Mouse (Mus musculus) stomach, embryonic 16.5 days (tissue): ENCODE data around the gene Coq10b. TPM values are rescaled to one million over a fixed set of nuclear protein-coding genes. Genes with fewer than 3 reads are reported as not detected.

Source experiments
- ATAC-seq: fragments of 200-750 bp; cut with Nextera tagmentation; 2 replicates; pipeline ENCODE4 v1.8.0; 2017; ENCODE audit warnings: moderate number of reproducible peaks, moderate TSS enrichment; ENCODE audit not compliant: insufficient read depth, low FRiP score
- H3K27ac ChIP-seq: fragments of 300-500 bp; sonication (generic); 2 replicates; pipeline ENCODE4 v1.5.1; 2014; ENCODE audit warnings: low read length
- H3K27me3 ChIP-seq: fragments of 300-500 bp; sonication (generic); 2 replicates; pipeline ENCODE4 v1.6.1; 2014; ENCODE audit warnings: low read length, control low read depth, mixed read lengths; ENCODE audit not compliant: control insufficient read depth, insufficient read depth
- H3K36me3 ChIP-seq: fragments of 300-500 bp; sonication (generic); 2 replicates; pipeline ENCODE4 v1.6.1; 2014; ENCODE audit warnings: low read length; ENCODE audit not compliant: control insufficient read depth, insufficient read depth
- H3K4me1 ChIP-seq: fragments of 300-500 bp; sonication (generic); 2 replicates; pipeline ENCODE4 v1.6.1; 2014; ENCODE audit warnings: low read length, control low read depth, mixed read lengths; ENCODE audit not compliant: control insufficient read depth, insufficient read depth
- H3K4me2 ChIP-seq: fragments of 300-500 bp; sonication (generic); 2 replicates; pipeline ENCODE4 v1.6.1; 2014; ENCODE audit warnings: low read depth, low read length, mixed read lengths
- H3K4me3 ChIP-seq: fragments of 300-500 bp; sonication (generic); replicated peaks from 2 replicates; pipeline ENCODE4 v1.5.1; 2014; ENCODE audit warnings: mild to moderate bottlenecking, low read length
- H3K9ac ChIP-seq: fragments of 300-500 bp; sonication (generic); 2 replicates; pipeline ENCODE4 v1.6.1; 2014; ENCODE audit warnings: low read length
- H3K9me3 ChIP-seq: fragments of 300-500 bp; sonication (generic); replicated peaks from 2 replicates; pipeline ENCODE4 v1.6.1; 2016; ENCODE audit warnings: low read length, control low read depth; ENCODE audit not compliant: control insufficient read depth
- WGBS: fragments of 180-500 bp; shearing (Covaris S2); extraction: QIAGEN DNeasy Blood & Tissue Kit; methylation state at CpG from one replicate; pipeline ENCODE4 v1.1.7; 2014; 5-methylcytosine and 5-hydroxymethylcytosine counted together
- polyA plus RNA-seq: library from polyadenylated mRNA; unstranded; fragments of >200 nt; fragmentation: Nextera tagmentation; extraction: Ambion mirVana; gene quantifications from 2 replicates; pipeline ENCODE4 v1.2.1, GENCODE M21; 2015

Gene Coq10b
- polyA plus RNA-seq, 1 experiment from 2014 or later: 22.0 TPM

DNA sequence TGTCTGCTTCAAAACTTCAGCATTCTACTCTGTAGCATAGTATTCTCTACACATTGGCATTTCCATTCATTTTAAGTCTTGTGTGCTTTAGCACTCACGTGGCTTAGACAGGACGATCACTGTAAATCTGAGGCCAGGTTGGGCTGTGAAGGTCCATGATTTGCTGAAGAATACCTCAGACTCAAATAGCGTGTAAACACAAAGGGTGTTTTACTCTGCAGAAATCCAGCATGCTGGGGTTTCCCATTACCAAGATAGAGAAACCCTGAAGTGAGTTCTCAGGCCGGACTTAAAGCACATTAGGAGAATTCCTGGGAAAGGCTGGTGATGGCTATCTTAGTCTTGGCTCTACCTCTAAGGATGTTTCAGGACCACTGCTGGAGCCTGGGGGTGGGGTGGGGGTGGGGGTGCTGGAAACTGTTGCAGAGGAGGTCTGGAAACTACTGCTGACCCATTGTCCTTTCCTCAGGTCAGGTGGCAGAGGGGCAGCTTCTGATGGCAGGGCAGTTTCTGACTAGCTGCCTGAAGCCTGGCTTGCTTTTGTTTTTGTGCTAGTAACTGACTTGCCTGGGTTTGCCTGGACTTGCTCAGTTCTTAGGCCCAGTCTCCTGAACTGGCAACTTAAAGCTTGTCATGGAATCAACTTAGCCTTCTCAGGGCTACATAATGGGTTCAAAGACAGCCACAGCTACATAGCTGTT lies 56.6 kb downstream of the Coq10b start:
- Histone ChIP-seq H3K27ac (no peak overlapping the region; the same call in 1 of the 2 replicates), H3K4me2 (no peak overlapping the region), H3K36me3 (no peaks in the 10 kb centered on the region), H3K9ac (no peak overlapping the region), H3K9me3 (peaks cover 5% of the 10 kb centered on the region; the same call in 1 of the 2 replicates), H3K4me3 (no peak overlapping the region), H3K4me1 (0 out of 2 replicates have a peak, but pooled peaks cover 6% of the 10 kb centered on the region), H3K27me3 (no peaks in the 10 kb centered on the region)
- whole genome bisulfite sequencing: 82% methylated on average over 4 of the region's 4 CpGs
- no peak for ATAC-seq

Other genes starting within 250 kb of the Coq10b start
- 13.8 and 14.5 TPM in 2 replicates for gene Ankrd44, start 126.4 kb upstream of the Coq10b start, polyA plus RNA-seq
- 263 and 270 TPM in 2 replicates for gene Sf3b1, start 25.3 kb upstream of the Coq10b start, polyA plus RNA-seq
- gene Hspe1, start 35.4 kb downstream of the Coq10b start, polyA plus RNA-seq: 364 and 480 TPM in 2 replicates
- 382 and 410 TPM in 2 replicates for gene Hspd1, start 35.5 kb downstream of the Coq10b start, polyA plus RNA-seq
- 153 TPM in 2 replicates for gene Mob4, start 78.5 kb downstream of the Coq10b start, polyA plus RNA-seq
- gene Rftn2, start 174.0 kb downstream of the Coq10b start, polyA plus RNA-seq: 8.4 and 10.6 TPM in 2 replicates
- 3.9 TPM in 2 replicates for gene Mars2, start 184.4 kb downstream of the Coq10b start, polyA plus RNA-seq